Mouse (Mus musculus) stomach, postnatal 0 days (tissue): ENCODE data around the gene Ccdc149.

Source experiments
- CTCF ChIP-seq: IDR thresholded peaks from 2 replicates; pipeline ENCODE4 v1.5.1; 2016; ENCODE audit warnings: antibody characterized with exemption, low read depth, mild to moderate bottlenecking, moderate library complexity
- EP300 ChIP-seq: optimal IDR thresholded peaks from 2 replicates; pipeline ENCODE3; 2016; ENCODE audit warnings: antibody characterized with exemption

- TF ChIP-seq CTCF (no peak), EP300 (no peak)
Measured at GRCm38 (mm10) chr5:52411567-52411966, 59.8 kb downstream of the Ccdc149 start.
